Comparison of ENCODE assay signal across 15 mouse cellular contexts in the genomic region with DNA sequence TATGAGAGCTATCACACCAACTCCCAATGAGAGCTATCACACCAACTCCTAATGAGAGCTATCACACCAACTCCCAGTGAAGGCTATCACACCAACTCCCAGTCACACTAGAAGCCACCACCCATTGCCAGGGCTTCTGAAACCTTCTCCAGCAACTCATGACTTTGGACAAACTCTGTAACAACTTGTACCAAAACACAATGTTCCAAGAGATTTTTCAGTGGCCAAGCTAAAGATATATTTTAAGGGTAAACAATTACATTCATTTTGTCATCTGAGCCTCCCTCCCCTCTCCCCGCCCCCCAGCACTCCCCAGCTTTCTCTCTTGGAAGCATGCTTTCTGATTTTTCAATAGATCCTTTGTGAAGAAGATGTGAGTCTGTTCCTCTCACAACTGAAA.
"Had no signal": no experiment of that assay in that cellular context is flagged by ENCODE, and none has a peak within 500 bp of the region (broad histone marks: within the 10 kb centered on the region; RNA-seq: fewer than 3 reads in every experiment).

No protein-coding gene starts in this region.

- H3K27ac ChIP-seq: kidney, postnatal 0 days; limb, embryonic 15.5 days; liver, embryonic 13.5 days; midbrain, embryonic 10.5 days; neural tube, embryonic 12.5 days had no signal

- H3K4me3 ChIP-seq: limb, embryonic 15.5 days; liver, embryonic 13.5 days; midbrain, embryonic 10.5 days; neural tube, embryonic 12.5 days had no signal

- H3K36me3 ChIP-seq: limb, embryonic 15.5 days; midbrain, embryonic 10.5 days; neural tube, embryonic 12.5 days had no signal

- H3K9me3 ChIP-seq: limb, embryonic 15.5 days; liver, embryonic 13.5 days; midbrain, embryonic 10.5 days; neural tube, embryonic 12.5 days had no signal

- H3K27me3 ChIP-seq: limb, embryonic 15.5 days; liver, embryonic 13.5 days; neural tube, embryonic 12.5 days had no signal

- DNase-seq: kidney, adult 9 months; kidney, postnatal 36 days; layer of hippocampus, adult 9-11 months; layer of hippocampus, postnatal 36 days; liver, embryonic 13.5 days; lung, adult 18-20 months; lung, postnatal 4 days; midbrain, embryonic 14.5 days; right cerebral cortex, postnatal 4 days; spleen, adult 18-20 months; thymus, postnatal 4 days had no signal

- H3K4me2 ChIP-seq: limb, embryonic 15.5 days; liver, embryonic 13.5 days; neural tube, embryonic 12.5 days had no signal

- H3K9ac ChIP-seq: limb, embryonic 15.5 days; liver, embryonic 13.5 days; neural tube, embryonic 12.5 days had no signal
